Mouse (Mus musculus): ENCODE results near the gene Top1. TPM values are rescaled to one million over a fixed set of nuclear protein-coding genes. Genes with fewer than 3 reads are reported as not detected.
A peak's percentile ranks its signal among the peaks of the same experiment; 100 is the strongest.

Gene Top1
- total RNA-seq, 1 experiment from 2014 or later: 201 TPM

DNA sequence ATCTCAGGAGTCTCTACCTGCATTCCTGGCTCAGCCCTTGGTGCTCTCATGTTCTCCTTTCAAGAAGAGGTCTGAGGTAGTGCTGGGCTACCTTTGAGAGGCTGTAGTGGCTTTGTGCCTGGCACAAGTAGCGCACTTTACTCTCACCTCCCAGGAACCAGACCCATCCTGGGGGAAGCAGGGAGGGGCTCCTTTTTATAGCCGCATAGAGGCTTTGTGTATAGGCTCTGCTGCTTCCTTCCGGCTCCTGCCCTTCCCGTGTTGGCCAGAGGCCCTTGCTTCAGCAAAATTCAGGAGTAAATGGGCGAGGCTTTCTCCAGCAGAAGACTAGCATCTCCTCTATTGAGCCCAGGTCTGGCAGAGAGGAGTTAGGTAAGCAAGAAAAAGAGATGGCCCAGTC is 92.7 kb downstream of the Top1 start:
- no peak for ATAC-seq (replicated peaks; ENCODE audit: low read depth, poor library complexity, severe bottlenecking)

DNA sequence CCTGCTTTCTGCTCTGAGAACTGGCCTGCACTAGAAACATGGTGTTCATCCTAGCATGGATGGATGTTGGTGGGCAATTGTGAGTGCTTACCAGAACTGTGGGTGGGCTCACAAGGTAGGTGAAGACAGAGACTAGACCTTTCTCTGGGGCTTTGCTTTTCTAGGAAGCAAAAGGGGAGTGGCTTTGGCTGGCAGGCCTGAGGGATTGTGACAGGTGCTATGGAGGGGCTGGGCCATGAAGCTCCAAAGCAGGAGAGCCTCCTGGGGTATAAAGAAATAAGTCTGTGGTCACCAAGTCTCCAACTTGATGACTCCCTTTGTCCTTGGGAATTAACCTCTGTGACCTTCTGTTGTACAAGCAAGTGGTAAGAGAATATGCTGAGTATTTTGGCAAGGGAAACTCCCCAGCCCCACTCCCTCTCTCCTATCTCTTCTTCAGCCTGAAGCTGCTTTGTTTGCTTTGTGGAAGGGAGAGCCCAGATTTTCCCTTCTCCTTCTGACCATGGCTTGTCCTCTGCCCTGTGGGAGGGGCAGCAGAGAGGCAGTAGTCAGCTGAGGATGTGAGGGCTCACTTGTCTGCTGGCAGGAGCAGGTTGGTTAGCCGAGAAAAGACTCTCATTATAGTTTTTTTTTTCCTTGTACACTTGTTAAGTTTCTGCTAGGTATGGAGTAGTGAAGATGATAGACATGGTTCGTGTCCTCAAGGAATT is 94.1 kb downstream of the Top1 start:
- no peak for ATAC-seq (replicated peaks; ENCODE audit: low read depth, poor library complexity, severe bottlenecking)

DNA sequence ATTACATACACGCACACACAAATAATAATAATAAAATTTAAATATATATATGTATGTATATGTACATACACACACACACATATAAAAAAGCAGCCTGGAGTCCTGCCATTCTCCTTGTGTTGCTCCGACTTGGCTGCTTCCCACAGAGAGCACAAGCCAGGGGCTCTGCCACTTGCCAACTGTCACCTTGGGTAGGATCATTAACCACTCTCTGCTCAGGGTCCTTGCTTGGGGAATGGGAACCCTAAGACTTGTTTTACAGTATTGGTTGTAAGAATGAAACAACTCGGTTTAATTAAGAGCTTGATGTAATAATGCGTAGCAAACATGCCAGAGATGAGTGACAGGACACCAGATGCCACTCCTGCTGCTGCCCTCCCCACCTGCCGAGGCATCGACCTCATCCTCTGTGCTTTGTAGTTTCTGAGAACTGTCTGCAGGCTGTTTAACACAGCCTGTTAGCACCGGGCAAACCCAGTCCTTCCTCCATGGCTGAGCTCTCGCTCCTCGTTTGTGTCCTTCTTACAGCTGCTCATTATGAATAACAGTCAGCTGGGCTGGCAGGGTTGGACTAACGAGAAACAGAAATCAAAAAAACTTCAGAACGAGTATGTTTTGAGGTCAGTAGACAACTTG is 95.0 kb downstream of the Top1 start:
- ATAC-seq (replicated peaks; ENCODE audit: low read depth, poor library complexity, severe bottlenecking): no peak

DNA sequence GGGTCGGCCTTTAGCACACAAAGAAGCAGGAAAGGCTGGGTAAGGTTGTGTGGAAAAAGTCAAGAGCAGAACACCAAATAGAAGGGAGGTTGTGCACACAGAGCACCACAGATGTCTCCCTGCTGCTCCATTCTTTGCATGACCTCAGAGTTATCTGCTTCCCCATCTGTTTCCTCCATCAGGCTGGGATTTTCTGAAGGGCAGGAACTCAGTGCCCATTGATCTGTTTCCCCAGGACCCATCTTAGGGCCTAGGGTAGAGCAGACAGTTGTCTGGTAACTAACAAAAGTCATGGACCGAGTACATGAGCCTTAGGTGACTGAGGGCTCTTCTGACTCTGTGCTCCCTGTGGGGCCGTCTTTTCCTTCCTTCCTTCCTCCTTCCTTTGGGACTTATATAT is 95.9 kb downstream of the Top1 start:
- peak; percentile 49 for ATAC-seq (replicated peaks; ENCODE audit: low read depth, poor library complexity, severe bottlenecking)

DNA sequence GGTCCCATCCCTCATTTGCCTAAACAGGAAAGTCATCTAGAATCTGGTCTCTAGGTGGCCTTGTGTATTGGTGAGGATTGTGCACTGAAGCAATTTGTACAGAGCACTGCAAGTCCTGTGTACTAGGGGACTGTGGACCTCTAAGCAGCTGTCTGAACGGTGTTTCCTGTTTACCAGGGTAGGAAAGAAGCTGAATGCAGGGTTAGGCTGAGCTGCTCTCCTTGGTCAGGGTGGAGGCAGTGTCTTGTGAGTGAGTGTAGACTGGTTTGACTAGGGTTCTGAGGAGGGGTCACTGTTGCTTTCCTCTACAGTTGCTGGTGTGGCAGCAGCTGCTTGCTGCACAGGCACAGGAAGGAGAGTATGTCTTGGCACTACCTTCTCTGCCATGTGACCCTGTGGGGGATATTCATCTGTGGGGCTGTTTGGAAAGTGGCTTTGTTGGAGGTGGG is 96.5 kb downstream of the Top1 start:
- peak; percentile 13 for ATAC-seq (replicated peaks; ENCODE audit: low read depth, poor library complexity, severe bottlenecking)

DNA sequence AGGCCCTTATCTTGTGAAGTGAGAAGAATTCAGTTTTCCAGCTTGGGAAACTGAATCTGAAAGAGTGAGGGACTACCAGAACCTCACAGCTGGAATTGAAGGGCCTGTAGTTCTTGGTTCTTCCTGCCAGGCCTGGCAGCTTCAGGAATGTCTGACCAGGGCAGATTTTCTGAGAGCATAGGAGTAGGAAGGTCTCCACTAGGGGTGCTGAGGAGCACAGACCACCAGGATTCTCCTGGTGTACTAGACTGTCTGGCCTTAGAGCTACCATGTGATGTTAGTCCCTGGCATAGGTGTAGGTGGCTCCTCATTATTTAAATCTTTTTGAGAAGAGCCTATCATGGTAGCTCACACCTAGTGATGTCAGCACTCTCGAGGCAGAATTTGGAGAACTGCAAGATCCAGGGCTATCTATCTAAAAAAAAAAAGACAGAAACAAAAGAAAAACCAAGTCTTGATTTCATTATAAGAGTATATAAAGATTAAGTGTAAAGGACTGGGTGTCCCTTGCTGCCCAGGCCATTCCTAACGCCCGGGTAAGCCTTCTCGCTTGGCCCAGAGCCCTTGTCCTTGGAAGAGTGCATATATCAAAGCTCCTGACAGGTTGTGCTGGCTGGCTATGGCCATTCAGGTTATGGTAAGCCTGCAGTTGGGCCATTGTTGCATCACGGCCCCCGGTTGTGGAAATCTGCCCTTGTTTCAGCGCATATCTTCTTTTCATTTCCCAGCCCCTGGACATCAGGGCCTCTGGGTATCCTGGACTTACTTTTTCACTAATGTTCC is 98.5 kb downstream of the Top1 start:
- ATAC-seq (replicated peaks; ENCODE audit: low read depth, poor library complexity, severe bottlenecking): peak; percentile 34

DNA sequence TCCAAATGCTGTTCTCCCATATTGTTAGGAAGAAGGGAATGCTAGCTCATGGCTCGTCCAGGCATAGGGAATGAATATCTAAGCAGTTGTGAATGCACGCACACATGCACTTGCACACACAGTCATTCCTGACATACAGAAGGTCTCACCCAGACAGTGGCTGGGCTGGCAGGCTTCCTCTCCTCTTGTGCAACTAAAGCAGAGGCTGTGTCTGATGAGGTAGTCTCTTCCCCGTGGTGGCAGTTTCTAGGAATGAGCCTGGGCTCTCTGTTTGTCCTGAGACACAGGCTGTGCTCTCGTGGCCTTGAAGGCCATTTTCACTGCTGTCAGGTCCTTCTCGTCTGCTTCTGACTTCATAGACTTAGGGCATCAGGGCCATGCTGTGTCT is 99.1 kb downstream of the Top1 start:
- ATAC-seq (replicated peaks; ENCODE audit: low read depth, poor library complexity, severe bottlenecking): no peak

DNA sequence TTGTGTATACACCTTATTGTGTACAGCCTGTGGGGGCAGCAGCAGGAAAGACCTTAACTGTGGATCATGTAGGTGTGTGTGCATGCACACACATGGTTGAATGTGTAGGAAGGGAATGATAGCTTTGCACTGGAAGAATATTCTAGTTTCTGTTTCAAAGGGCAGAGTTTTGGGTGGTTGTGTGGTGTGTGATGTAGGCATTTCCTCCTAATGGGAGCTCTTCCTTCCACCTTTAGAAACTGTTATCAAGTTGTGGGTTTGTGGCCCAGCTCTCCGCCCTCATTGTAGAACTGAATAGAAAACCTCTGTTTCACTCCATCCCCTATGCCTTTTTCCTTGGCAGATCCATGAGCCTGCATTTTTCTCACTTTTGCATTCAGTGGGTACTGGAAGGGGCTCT is 99.8 kb downstream of the Top1 start:
- ATAC-seq (replicated peaks; ENCODE audit: low read depth, poor library complexity, severe bottlenecking): peak; percentile 50

DNA sequence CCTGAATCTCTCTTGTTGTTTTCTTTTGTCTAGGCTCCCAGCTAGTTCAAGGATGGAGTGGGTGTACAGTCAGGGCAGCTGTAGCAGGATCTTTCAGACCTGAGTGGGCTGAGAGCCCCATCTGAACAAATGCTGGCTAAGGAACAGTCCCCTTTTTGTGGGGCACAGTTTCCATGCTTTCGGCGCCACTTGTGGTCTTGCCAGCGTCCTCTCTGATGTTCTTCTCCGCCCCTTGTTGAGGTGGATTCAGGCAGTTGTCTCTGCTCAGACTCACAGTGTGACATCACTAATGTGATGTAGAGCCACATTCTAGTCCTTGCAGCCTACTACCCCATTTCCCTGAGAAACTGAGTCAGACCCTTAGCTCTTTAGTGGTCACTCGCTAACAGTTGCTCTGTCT is 100.9 kb downstream of the Top1 start:
- ATAC-seq (replicated peaks; ENCODE audit: low read depth, poor library complexity, severe bottlenecking): no peak

DNA sequence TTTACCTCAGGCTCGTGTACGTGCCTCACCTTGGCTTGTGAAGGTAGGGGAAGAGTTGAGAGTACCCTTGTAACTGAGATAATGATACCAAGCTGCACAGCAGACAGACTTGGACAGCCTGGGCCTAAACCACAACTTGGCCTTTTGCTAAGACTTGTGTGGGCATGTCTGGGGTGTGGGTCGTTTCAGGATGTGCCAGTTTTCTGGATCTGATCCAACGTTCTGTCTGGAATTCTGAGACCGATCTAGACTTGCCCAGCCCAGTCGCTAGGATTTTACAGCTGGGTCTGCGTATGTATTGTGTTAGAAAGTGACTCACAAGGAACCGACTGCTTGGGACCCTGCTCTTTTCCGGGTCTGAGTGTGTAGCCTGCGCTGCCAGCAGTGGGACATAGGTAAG is 101.4 kb downstream of the Top1 start:
- ATAC-seq (replicated peaks; ENCODE audit: low read depth, poor library complexity, severe bottlenecking): no peak

DNA sequence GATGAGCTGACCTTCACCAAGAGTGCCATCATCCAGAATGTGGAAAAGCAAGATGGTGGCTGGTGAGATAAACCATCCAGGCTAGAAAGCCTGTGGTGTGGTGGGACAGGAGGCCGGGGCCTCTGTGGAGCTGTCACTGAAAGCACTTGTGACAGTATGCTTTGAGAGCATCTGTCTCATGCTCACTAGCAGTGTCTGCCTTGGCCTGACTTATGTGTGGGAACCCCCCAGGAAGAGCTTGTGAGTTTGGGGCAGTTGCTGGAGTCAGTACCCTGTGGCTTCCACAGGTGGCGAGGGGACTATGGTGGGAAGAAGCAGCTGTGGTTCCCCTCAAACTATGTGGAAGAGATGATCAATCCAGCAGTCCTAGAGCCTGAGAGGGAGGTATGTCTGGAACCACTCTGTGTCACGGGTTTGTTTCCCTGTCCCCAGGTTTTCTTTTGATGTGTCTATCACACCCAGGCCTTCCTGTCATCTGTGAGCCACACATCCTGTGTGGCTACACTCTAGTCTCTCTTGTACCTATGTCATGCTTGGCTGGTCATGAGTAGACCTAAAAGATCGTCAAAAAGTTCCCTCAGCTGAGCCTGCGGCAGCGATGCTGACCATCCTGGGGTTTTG is 111.0 kb downstream of the Top1 start:
- ATAC-seq (replicated peaks; ENCODE audit: low read depth, poor library complexity, severe bottlenecking): 0 out of 2 replicates have a peak, but pooled peaks have one; percentile 9

DNA sequence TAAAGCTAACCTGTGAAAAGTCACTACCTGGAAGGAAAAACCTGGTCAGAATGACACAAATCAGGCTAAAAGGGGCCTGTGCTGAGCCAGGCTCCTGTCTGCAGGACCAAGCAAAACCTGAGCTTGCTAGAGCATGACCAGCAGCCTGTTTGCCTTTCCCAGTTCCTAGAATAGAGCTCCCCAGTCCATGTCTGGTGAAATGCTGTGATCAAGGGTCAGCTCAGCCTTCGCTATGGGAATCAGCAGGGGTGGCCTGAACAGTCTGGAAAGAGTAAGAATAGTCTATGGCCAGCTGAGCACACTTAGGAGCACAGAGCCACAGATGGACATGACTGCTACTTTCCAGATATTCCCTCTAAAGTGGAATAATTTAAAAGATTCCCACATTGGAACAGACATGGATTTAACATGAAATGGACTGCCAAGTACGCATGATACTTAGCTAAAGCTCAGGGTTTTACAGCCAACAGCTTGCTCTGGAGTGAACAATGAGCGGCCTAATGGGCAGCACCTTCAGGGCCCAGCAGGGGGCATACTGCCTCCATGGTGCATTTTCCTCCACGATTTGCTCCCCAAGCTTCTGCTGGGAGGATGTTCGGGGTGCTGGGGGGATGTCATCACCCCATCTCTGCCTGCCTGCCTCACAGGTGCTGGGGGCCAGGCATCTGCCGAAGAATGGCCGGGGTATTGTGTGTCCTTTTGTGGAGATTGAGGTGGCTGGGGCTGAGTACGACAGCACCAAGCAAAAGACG is 114.9 kb downstream of the Top1 start:
- ATAC-seq (replicated peaks; ENCODE audit: low read depth, poor library complexity, severe bottlenecking): peak; percentile 59

DNA sequence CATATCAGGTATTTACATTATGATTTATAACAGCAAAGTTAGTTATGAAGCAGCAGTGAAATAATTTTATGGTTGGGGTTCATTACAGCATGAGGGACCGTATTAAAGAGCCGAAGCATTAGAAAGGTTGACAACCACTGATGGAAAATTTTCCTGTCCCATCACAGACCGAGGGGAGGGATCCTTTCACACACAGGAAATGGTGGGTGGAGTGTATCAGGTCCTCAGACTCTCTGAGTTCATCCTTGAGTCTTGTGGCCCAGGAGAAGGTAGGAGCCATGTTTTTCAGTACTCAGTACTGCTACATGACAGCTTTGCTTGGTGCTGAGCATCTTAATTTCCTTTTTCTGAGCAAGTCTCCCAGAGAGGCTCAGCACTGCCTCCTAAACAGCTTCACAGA is 118.1 kb downstream of the Top1 start:
- ATAC-seq (replicated peaks; ENCODE audit: low read depth, poor library complexity, severe bottlenecking): peak; percentile 30; the same call in 1 of the 2 replicates

DNA sequence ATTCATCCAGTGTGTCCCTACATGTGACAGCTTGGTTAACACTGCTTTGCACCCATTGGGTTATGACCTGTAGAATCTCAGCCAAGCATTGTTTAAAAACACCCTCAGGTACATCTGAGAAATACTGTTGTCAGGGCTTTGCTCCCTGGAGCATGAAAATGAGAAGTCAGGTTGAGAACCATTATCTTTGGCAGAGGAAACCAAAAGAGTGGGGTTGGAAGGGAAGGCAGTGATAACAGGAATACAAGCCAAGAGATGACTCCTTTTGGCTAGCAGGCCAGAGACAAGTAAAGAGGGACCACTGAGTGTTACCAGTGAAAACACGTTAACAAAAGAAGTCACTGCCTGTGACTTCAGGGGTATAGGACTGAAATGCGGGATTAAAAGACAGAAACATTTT is 118.7 kb downstream of the Top1 start:
- ATAC-seq (replicated peaks; ENCODE audit: low read depth, poor library complexity, severe bottlenecking): no peak

DNA sequence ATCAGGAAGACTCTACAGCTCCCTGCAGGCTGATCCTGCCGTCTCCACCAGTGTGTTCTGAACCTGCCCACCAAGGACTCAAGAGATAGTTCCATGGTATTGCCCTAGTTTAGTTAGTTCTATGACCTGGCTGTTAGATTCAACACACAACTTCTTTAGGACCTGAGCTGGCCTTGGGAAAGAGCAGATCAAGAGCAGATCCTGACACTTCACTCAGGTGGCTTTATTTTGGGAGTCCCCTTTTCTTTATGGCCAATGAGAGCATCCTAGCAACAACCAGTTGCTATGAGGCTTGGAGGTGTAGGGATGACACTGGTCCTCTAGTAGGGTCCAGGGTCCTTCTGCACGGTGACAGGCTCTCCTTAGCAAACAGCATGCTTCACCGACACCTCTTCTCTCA is 119.4 kb downstream of the Top1 start:
- ATAC-seq (replicated peaks; ENCODE audit: low read depth, poor library complexity, severe bottlenecking): no peak

DNA sequence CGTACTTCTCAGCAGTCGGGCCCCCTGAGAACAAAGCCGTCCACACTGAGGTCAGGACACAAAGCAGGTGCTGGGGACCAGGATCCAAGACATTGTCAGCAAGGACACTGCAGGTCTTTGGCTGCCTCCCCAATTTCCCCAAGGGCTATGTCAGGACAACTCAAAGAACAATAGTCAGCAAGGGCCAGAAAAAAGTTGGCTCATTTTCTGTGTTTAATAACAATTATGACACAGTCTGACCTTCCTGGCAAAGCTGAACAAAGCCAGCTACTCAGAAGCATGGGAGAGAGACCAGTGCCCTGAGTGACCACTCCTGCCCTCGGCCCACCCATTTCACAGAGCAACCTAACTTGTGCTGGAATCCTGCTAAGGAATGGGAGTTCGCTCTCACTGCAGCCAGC is 120.7 kb downstream of the Top1 start:
- ATAC-seq (replicated peaks; ENCODE audit: low read depth, poor library complexity, severe bottlenecking): no peak

DNA sequence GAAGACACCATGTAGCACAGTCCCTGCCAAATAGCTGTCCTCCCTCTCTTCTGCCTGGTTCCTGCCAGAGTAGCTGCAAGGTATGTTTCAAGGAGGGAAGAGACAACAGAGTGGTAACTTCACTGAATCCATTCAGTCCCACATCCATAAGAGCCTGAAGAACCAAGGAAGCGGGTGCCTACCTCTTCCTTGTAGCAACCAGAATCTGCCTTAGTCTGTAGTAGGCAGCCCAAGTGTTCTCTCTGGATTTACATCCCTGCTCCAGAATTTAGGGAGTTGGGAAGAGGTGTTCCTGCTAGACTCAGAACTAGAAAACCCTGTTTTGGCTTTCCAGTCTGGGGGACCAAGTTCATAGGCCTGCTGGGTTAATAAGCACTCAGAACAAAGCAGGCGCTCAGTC is 121.5 kb downstream of the Top1 start:
- no peak for ATAC-seq (replicated peaks; ENCODE audit: low read depth, poor library complexity, severe bottlenecking)

DNA sequence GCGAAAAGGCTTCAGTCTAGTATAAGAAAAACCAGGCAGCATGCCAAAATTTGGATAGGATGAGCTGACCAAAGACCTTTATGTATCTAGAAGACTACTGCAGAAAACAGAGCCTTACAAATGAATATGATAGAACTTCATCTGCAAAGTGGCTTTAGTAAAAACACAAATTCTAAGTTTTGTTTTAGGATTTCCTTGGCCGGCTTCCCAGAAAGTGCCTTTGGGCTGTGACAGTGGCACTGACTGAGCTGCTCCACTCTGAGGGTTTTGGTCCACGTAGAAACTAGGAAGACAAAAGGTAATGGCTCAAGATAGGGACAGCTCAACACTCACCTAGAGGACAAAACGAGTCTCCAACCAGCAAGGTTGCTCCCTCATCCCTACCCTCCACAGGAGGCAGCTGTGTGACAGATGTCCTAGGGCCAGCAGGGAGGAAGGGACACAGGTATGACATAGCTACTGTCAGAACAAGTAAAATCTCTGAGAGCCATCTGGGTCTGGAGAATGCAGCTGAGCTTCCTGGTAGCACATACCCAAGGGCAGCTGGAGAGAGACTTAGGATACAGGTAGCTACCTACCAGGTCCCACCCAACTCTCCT is 122.5 kb downstream of the Top1 start:
- no peak for ATAC-seq (replicated peaks; ENCODE audit: low read depth, poor library complexity, severe bottlenecking)

DNA sequence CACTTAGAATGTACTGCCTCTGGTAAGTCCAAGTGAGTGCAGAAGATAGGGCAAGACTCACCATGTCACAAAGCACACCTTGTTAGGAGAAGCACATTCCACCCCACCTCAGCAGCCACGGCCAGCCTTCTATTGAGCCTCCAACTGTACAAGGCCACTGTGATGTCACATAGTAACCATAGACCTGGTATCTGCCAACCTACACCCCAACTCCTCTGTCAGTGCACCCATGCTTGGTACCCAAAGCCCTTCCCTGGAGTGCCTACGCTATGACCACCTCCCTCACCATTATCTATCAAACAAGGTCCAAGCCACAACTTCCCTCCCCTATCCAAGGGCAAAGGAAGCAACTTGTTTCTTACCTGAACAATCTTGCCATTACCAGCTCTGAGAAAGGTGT is 123.3 kb downstream of the Top1 start:
- no peak for ATAC-seq (replicated peaks; ENCODE audit: low read depth, poor library complexity, severe bottlenecking)

DNA sequence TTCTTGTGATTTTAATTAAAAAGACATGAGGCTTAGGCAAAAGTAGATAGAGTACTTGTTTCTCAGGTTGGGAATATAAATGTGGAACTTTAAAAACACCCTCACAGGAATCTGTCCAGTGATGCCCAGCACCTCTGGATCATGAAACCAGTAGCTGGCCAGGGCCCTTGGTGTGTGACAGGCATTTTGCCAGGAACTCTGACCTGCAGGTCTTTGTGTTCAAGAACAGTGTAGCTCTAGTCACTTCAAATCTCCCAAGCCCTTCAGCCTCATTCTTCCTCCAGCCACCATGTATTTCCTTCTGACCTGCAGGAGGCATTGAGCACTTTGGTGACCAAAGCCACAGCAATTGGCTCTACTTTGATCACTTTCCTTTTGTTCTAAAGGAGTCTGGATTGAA is 124.7 kb downstream of the Top1 start:
- no peak for ATAC-seq (replicated peaks; ENCODE audit: low read depth, poor library complexity, severe bottlenecking)

Measured in common myeloid progenitor, adult 5-6 weeks (primary cell).